Mouse (Mus musculus) cerebellum, adult 2 months (tissue): ENCODE measurements around the gene Gsta1.

ENCODE experiments used
- CTCF ChIP-seq: fragments of 200-500 bp; IDR thresholded peaks from 2 replicates; pipeline ENCODE4 v1.5.1; 2011; ENCODE audit warnings: low read depth, mild to moderate bottlenecking, control low read depth, low read length, moderate library complexity, borderline replicate concordance; ENCODE audit not compliant: insufficient read depth
- POLR2A ChIP-seq: fragments of 200-500 bp; IDR thresholded peaks from 2 replicates; pipeline ENCODE4 v1.6.1; 2011; ENCODE audit warnings: low read length, control low read depth, borderline replicate concordance; ENCODE audit not compliant: insufficient read depth

- TF ChIP-seq CTCF: no peak
- no peak for TF ChIP-seq POLR2A
These were observed 21.5 kb upstream of the Gsta1 start for GRCm38 (mm10) chr9:78208956-78209355.
